Mouse (Mus musculus) midbrain, embryonic 12.5 days (tissue): ENCODE measurements around the gene Elp6. TPM values are rescaled to one million over a fixed set of nuclear protein-coding genes. Genes with fewer than 3 reads are reported as not detected.
"Not testable (repeated sequence)": the region's sequence is repeated elsewhere in the genome, so short reads cannot be mapped to it uniquely, and the experiment has no call there.

Experiments used
- ATAC-seq: fragments of 200-750 bp; cut with Nextera tagmentation; 2 replicates; pipeline ENCODE4 v1.8.0; 2017; ENCODE audit warnings: low read depth, moderate TSS enrichment, moderate library complexity; ENCODE audit not compliant: low FRiP score
- H3K27ac ChIP-seq: fragments of 300-500 bp; sonication (generic); replicated peaks from 2 replicates; pipeline ENCODE4 v1.5.1; 2016; ENCODE audit warnings: mild to moderate bottlenecking
- H3K27me3 ChIP-seq: fragments of 300-500 bp; sonication (generic); 2 replicates; pipeline ENCODE4 v1.6.1; 2016; ENCODE audit warnings: mild to moderate bottlenecking
- H3K36me3 ChIP-seq: fragments of 300-500 bp; sonication (generic); 2 replicates; pipeline ENCODE4 v1.6.1; 2016
- H3K4me1 ChIP-seq: fragments of 300-500 bp; sonication (generic); 2 replicates; pipeline ENCODE4 v1.6.1; 2016
- H3K4me2 ChIP-seq: fragments of 300-500 bp; sonication (generic); replicated peaks from 2 replicates; pipeline ENCODE4 v1.6.1; 2016; ENCODE audit warnings: mild to moderate bottlenecking, moderate library complexity
- H3K4me3 ChIP-seq: fragments of 300-500 bp; sonication (generic); 2 replicates; pipeline ENCODE4 v1.5.1; 2016; ENCODE audit warnings: mild to moderate bottlenecking
- H3K9ac ChIP-seq: fragments of 300-500 bp; sonication (generic); replicated peaks from 2 replicates; pipeline ENCODE4 v1.6.1; 2016; ENCODE audit warnings: mild to moderate bottlenecking, moderate library complexity
- H3K9me3 ChIP-seq: fragments of 300-500 bp; sonication (generic); 2 replicates; pipeline ENCODE4 v1.6.1; 2016; ENCODE audit warnings: mild to moderate bottlenecking
- WGBS: fragments of 180-500 bp; shearing (Covaris S2); methylation state at CpG from one replicate; pipeline ENCODE4 v1.1.7; 2016; 5-methylcytosine and 5-hydroxymethylcytosine counted together
- polyA plus RNA-seq: library from polyadenylated mRNA; unstranded; fragments of >200 nt; fragmentation: Nextera tagmentation; extraction: Ambion mirVana; gene quantifications from 2 replicates; pipeline ENCODE4 v1.2.1, GENCODE M21; 2016

Gene Elp6
- polyA plus RNA-seq, 1 experiment from 2014 or later, result 38.7 TPM

DNA sequence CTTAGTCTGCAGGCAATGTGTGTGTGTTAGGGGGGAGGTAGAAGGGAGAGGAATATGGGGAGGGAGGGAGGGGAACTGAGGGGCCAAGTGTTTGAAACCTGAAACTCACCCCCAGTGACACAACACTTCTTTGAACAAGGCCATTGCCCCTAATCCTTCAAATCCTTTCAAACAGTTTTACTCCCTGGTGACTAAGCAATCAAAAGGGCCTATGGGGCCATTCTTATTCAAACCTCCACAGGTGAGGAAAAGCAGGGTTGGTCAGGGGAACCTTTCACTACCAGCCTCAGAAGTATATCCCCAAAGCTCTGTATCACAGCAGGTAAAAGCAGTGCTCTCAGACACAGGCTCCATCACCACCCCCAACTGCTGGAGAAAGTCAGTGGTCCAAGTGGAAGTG lies 18.0 kb downstream of the Elp6 start:
- no peak for ATAC-seq
- Histone ChIP-seq H3K36me3 (peaks cover 41% of the 10 kb centered on the region), H3K4me1 (no peaks in the 10 kb centered on the region), H3K9ac (no peak overlapping the region), H3K4me2 (no peak overlapping the region), H3K27me3 (no peaks in the 10 kb centered on the region), H3K4me3 (no peak overlapping the region), H3K9me3 (no peaks in the 10 kb centered on the region), H3K27ac (no peak overlapping the region)

- no peak overlapping the region for H3K4me2 ChIP-seq
- no peak overlapping the region for H3K4me3 ChIP-seq
- H3K27ac ChIP-seq, result no peak overlapping the region
- no peaks in the 10 kb centered on the region for H3K4me1 ChIP-seq
- H3K27me3 ChIP-seq, result no peaks in the 10 kb centered on the region
- H3K36me3 ChIP-seq, result peaks cover 29% of the 10 kb centered on the region
- H3K9me3 ChIP-seq, result no peaks in the 10 kb centered on the region
- no peak for ATAC-seq
- no peak overlapping the region for H3K9ac ChIP-seq
- 94% methylated on average over 1 of the region's 1 CpGs for WGBS
These were observed 19.2 kb downstream of the Elp6 start for GRCm38 (mm10) chr9:110324181-110324580.

- 89% methylated on average over 2 of the region's 2 CpGs for WGBS
- H3K27ac ChIP-seq, result no peak overlapping the region
- H3K36me3 ChIP-seq, result no peaks in the 10 kb centered on the region
- no peaks in the 10 kb centered on the region for H3K9me3 ChIP-seq
- H3K4me2 ChIP-seq, result no peak overlapping the region
- no peak for ATAC-seq
- H3K4me3 ChIP-seq, result no peak overlapping the region
- H3K27me3 ChIP-seq, result no peaks in the 10 kb centered on the region
- no peak overlapping the region for H3K9ac ChIP-seq
- no peaks in the 10 kb centered on the region for H3K4me1 ChIP-seq
These were observed 23.2 kb downstream of the Elp6 start for GRCm38 (mm10) chr9:110328178-110328577.

DNA sequence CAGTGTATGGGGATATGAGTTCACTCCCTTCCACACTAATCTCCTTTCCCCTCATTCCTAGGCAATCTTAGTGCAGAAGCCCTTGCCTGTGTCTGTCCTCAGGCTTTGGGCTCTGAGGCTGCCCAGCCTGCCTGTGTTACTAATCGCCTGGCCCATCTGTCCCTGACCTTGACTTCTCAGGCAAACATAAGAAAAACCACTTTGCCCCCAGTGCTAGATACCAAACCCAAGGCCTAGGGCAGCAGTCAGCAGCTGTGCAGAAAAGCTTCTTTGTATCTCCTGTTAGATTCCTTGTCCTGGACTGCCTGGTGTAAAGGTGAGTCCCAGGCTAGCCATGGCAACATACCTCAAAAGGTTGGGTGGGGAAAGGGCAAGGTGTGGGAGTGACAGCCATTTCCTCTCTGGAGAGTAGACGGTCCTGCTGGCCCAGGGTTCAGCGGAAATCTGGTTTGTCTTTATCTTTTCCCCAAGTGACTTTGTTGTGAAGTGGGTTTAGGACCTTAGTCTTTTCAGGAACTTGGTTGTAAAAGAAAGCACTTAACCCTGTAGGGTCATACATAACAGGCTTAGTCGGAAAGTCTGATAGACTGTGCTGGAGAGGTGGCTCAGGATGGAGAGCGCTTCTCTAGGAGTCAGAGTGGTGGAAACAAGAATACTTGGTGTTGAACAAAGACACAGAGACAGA lies 24.1 kb downstream of the Elp6 start:
- ATAC-seq, result no peak
- Histone ChIP-seq H3K9me3 (no peaks in the 10 kb centered on the region), H3K36me3 (no peaks in the 10 kb centered on the region), H3K4me3 (no peak overlapping the region), H3K27ac (no peak overlapping the region), H3K27me3 (no peaks in the 10 kb centered on the region), H3K4me2 (no peak overlapping the region), H3K4me1 (peaks cover 4% of the 10 kb centered on the region), H3K9ac (no peak overlapping the region)
- WGBS, result 66% methylated on average over 5 of the region's 5 CpGs

DNA sequence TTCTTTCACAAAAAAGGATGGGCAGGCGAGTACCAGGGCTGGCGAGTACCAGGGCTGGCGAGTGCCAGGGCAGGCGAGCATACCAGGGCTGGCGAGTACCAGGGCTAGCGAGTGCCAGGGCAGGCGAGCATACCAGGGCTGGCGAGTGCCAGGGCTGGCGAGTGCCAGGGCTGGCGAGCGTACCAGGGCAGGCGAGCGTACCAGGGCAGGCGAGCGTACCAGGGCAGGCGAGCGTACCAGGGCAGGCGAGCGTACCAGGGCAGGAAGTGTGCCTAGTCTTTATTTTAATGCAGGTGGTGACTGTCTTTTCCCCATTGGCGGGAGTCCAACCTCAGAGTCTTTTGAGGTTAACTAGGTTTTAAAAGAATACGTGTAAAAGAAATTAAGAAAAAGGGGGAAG lies 24.7 kb downstream of the Elp6 start:
- 85% methylated on average over 21 of the region's 21 CpGs for WGBS
- Histone ChIP-seq H3K4me1 (peaks cover 10% of the 10 kb centered on the region), H3K27me3 (0 out of 2 replicates have a peak, but pooled peaks cover 3% of the 10 kb centered on the region), H3K9me3 (no peaks in the 10 kb centered on the region), H3K27ac (no peak overlapping the region), H3K4me3 (no peak overlapping the region), H3K9ac (no peak overlapping the region), H3K4me2 (no peak overlapping the region), H3K36me3 (no peaks in the 10 kb centered on the region)
- ATAC-seq, result no peak

GRCm38 (mm10) chr9:110330341-110330740 lies 25.4 kb downstream of the Elp6 start:
- ATAC-seq, result no peak
- Histone ChIP-seq H3K4me3 (no peak overlapping the region), H3K9me3 (no peaks in the 10 kb centered on the region), H3K27me3 (0 out of 2 replicates have a peak, but pooled peaks cover 3% of the 10 kb centered on the region), H3K36me3 (no peaks in the 10 kb centered on the region), H3K27ac (no peak overlapping the region), H3K9ac (no peak overlapping the region), H3K4me1 (peaks cover 11% of the 10 kb centered on the region), H3K4me2 (no peak overlapping the region)
- WGBS, result 52% methylated on average over 6 of the region's 6 CpGs

- H3K9me3 ChIP-seq, H3K4me3 ChIP-seq, H3K9ac ChIP-seq, H3K27ac ChIP-seq, ATAC-seq, H3K27me3 ChIP-seq, H3K36me3 ChIP-seq, H3K4me2 ChIP-seq: not testable (repeated sequence)
- H3K4me1 ChIP-seq, result peaks cover 11% of the 10 kb centered on the region
- 92% methylated on average over 5 of the region's 5 CpGs for WGBS
These were observed 25.9 kb downstream of the Elp6 start for GRCm38 (mm10) chr9:110330913-110331312.

GRCm38 (mm10) chr9:110333135-110333895 lies 28.3 kb downstream of the Elp6 start, which contains the start of gene Scap:
Scap (plus strand) TSS chr9:110333288.
- Histone ChIP-seq H3K9me3 (no peaks in the 10 kb centered on the region), H3K4me2 (peak within 1 kb of the TSS; percentile 92), H3K4me1 (peaks cover 11% of the 10 kb centered on the region), H3K4me3 (peak within 1 kb of the TSS; percentile 93), H3K27me3 (0 out of 2 replicates have a peak, but pooled peaks cover 3% of the 10 kb centered on the region), H3K27ac (0 out of 2 replicates have a peak within 1 kb of the TSS, but pooled peaks have one; percentile 8), H3K36me3 (no peaks in the 10 kb centered on the region), H3K9ac (peak within 1 kb of the TSS; percentile 80)
- under 1% methylated on average over 63 of the region's 78 CpGs for WGBS
- peak; percentile 88 for ATAC-seq

DNA sequence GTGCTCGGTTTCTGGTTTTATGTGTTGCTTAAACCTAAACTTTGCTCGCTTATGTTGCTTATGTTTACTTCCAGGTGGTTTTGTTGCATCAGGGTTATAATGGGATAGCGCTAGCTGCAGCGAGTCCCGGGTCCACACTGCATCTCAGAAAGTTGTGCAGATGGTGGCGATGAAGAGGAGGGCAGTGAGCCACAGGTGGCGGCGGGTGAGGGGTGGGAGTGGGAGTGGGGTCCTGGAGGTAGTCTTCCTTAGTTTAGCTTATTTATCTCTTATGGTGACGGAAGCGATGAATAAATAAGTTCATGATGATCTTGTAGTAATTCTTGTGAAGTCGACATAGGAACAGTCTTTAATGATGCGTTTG lies 28.9 kb downstream of the Elp6 start:
- H3K36me3 ChIP-seq, result no peaks in the 10 kb centered on the region
- H3K27ac ChIP-seq, result no peak overlapping the region
- ATAC-seq, result 0 out of 2 replicates have a peak, but pooled peaks have one; percentile 5
- peak overlapping the region; percentile 80 for H3K9ac ChIP-seq
- H3K9me3 ChIP-seq, result no peaks in the 10 kb centered on the region
- 0 out of 2 replicates have a peak, but pooled peaks cover 3% of the 10 kb centered on the region for H3K27me3 ChIP-seq
- peak overlapping the region; percentile 93 for H3K4me3 ChIP-seq
- peak overlapping the region; percentile 92 for H3K4me2 ChIP-seq
- WGBS, result 12% methylated on average over 12 of the region's 12 CpGs
- peaks cover 11% of the 10 kb centered on the region for H3K4me1 ChIP-seq

DNA sequence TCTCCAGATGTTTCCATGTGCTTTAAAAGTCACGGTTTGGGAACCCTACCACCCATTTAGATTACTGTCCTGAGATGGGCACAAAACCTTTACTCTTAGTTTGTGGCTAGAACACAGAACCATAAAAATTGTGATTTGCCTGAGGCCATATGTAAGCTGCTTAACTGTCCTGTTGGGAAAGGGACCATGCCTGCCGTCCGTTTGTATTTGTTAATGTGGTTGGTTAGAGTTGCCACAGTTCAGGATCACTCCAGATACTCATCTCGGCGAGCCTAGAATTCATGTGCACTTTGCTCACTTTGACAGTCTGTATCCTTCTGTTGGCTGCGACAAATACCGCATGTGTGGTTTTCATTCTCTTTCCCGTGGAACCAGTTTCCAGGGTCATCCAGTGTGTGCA lies 29.9 kb downstream of the Elp6 start:
- Histone ChIP-seq H3K4me3 (no peak overlapping the region), H3K4me1 (peaks cover 11% of the 10 kb centered on the region), H3K9ac (no peak overlapping the region), H3K4me2 (no peak overlapping the region), H3K27me3 (0 out of 2 replicates have a peak, but pooled peaks cover 3% of the 10 kb centered on the region), H3K9me3 (no peaks in the 10 kb centered on the region), H3K36me3 (no peaks in the 10 kb centered on the region), H3K27ac (no peak overlapping the region)
- no peak for ATAC-seq
- 80% methylated on average over 8 of the region's 8 CpGs for WGBS

- Histone ChIP-seq H3K9ac (no peak overlapping the region), H3K27me3 (no peaks in the 10 kb centered on the region), H3K4me2 (no peak overlapping the region), H3K4me1 (no peaks in the 10 kb centered on the region; the same call in 1 of the 2 replicates), H3K27ac (no peak overlapping the region), H3K4me3 (no peak overlapping the region), H3K9me3 (no peaks in the 10 kb centered on the region), H3K36me3 (no peaks in the 10 kb centered on the region)
- 86% methylated on average over 5 of the region's 5 CpGs for WGBS
- no peak for ATAC-seq
These were observed 35.2 kb downstream of the Elp6 start for GRCm38 (mm10) chr9:110340037-110340750.

GRCm38 (mm10) chr9:110342008-110342407 lies 37.0 kb downstream of the Elp6 start:
- no peak overlapping the region for H3K4me2 ChIP-seq
- H3K27me3 ChIP-seq, result no peaks in the 10 kb centered on the region
- H3K9ac ChIP-seq, result no peak overlapping the region
- no peak overlapping the region for H3K4me3 ChIP-seq
- no peaks in the 10 kb centered on the region for H3K36me3 ChIP-seq
- no peak overlapping the region for H3K27ac ChIP-seq
- ATAC-seq, result no peak
- no peaks in the 10 kb centered on the region for H3K9me3 ChIP-seq
- no peaks in the 10 kb centered on the region; the same call in 1 of the 2 replicates for H3K4me1 ChIP-seq
- WGBS, result 90% methylated on average over 8 of the region's 8 CpGs
